Mouse (Mus musculus) G1E (cell line): ENCODE measurements around the gene Ccdc182.

Experiments used
- GATA1 ChIP-seq: IDR thresholded peaks from 2 replicates; pipeline ENCODE4 v1.6.1; 2012; ENCODE audit warnings: borderline replicate concordance, low read length, inconsistent platforms, mixed read lengths
- GATA2 ChIP-seq: IDR thresholded peaks from 2 replicates; pipeline ENCODE4 v1.6.1; 2012; ENCODE audit warnings: low read depth, low read length, inconsistent platforms, borderline replicate concordance

DNA sequence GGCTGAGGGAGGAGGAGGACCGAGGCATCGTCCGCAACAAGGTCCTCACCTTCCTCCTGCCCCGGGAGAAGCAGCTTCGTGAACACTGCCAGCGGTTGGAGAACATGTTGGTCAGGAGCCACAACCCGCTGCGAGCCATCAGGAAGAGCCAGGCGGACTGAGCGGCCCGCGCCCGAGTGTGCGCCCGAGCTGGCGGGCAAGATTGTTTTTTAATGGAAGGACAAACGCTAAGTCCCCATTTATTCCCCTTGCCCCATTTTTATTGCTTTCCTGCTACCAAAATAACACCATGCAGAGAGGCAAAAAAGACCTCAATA lies 494 bp downstream of the Ccdc182 start:
- no peak for TF ChIP-seq GATA1
- TF ChIP-seq GATA2: no peak
